Comparison of ENCODE assay signal across 9 mouse cellular contexts in the genomic region with DNA sequence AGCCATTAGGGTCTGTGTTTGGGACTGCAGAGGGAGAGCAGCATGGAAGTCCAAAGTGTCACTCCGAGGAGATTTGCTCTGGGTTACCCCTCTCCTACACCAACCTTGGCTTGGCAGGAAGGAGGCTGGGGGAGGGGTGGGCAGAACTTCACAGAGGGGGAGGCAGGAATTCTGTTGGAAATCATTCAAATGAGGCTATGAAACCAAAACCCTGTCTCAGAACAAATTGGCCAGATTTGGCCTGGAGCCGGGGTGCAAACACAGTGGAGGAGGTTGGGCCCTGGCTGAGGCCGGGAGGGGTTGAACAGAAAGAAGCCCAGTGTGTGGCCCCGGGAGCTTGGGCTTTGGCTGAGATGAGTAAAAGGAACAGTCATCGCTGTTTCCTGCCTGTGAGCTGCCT. TPM values are rescaled to one million over a fixed set of nuclear protein-coding genes. Genes with fewer than 3 reads are reported as not detected.
DNase-seq lines count a peak whose midpoint lies in the region; ATAC-seq lines count a peak whose summit lies in the region.
"Had no signal": no experiment of that assay in that cellular context is flagged by ENCODE, and none has a peak within 500 bp of the region (broad histone marks: within the 10 kb centered on the region; RNA-seq: fewer than 3 reads in every experiment).

No protein-coding gene starts in this region.

- H3K4me3 ChIP-seq in embryonic facial prominence, embryonic 10.5 days = no peak overlapping the region
- H3K4me3 ChIP-seq in heart, embryonic 15.5 days = no peak overlapping the region
- H3K4me3 ChIP-seq: midbrain, embryonic 12.5 days had no signal

- H3K27ac ChIP-seq in embryonic facial prominence, embryonic 10.5 days (replicated peaks) = peak overlapping the region; percentile 55
- peak overlapping the region; percentile 29; the same call in 1 of the 2 replicates for H3K27ac ChIP-seq in heart, embryonic 15.5 days
- H3K27ac ChIP-seq: midbrain, embryonic 12.5 days had no signal

- peaks cover 4% of the 10 kb centered on the region; the same call in 1 of the 2 replicates for H3K27me3 ChIP-seq in embryonic facial prominence, embryonic 10.5 days (replicated peaks; ENCODE audit: low read depth, poor library complexity, severe bottlenecking)
- no peaks in the 10 kb centered on the region for H3K27me3 ChIP-seq in heart, embryonic 15.5 days

- 7% methylated on average over 5 of the region's 5 CpGs for WGBS in embryonic facial prominence, embryonic 10.5 days
- WGBS in heart, embryonic 15.5 days = 19% methylated on average over 5 of the region's 5 CpGs

- 0 out of 2 replicates have a peak, but pooled peaks cover 3% of the 10 kb centered on the region for H3K9me3 ChIP-seq in embryonic facial prominence, embryonic 10.5 days
- H3K9me3 ChIP-seq in heart, embryonic 15.5 days (replicated peaks) = no peaks in the 10 kb centered on the region
- H3K9me3 ChIP-seq: midbrain, embryonic 12.5 days had no signal

- H3K9ac ChIP-seq in heart, embryonic 15.5 days = no peak overlapping the region
- H3K9ac ChIP-seq: midbrain, embryonic 12.5 days had no signal

- no peaks in the 10 kb centered on the region for H3K36me3 ChIP-seq in embryonic facial prominence, embryonic 10.5 days (replicated peaks)
- no peaks in the 10 kb centered on the region for H3K36me3 ChIP-seq in heart, embryonic 15.5 days
- H3K36me3 ChIP-seq: midbrain, embryonic 12.5 days had no signal

- peaks cover 55% of the 10 kb centered on the region for H3K4me1 ChIP-seq in embryonic facial prominence, embryonic 10.5 days
- H3K4me1 ChIP-seq in heart, embryonic 15.5 days (replicated peaks) = peaks cover 30% of the 10 kb centered on the region

- no peak overlapping the region for H3K4me2 ChIP-seq in heart, embryonic 15.5 days
- H3K4me2 ChIP-seq: midbrain, embryonic 12.5 days had no signal

- peak; percentile 47 for DNase-seq in kidney, postnatal 14 days
- DNase-seq in kidney, adult 9 months = no peak
- DNase-seq in embryonic facial prominence, embryonic 10.5 days (ENCODE audit: low spot score) = no peak
- DNase-seq in lung, postnatal 4 days = peak; percentile 68 to 87
- DNase-seq in thymus, adult 18-20 months = no peak
- no peak for DNase-seq in thymus, postnatal 4 days
- DNase-seq in spleen, postnatal 10 days (ENCODE audit: low spot score in 2 of 2) = no peak

- ATAC-seq in heart, embryonic 15.5 days (replicated peaks; ENCODE audit: insufficient number of reproducible peaks, insufficient read depth, low FRiP score, low read depth) = no peak

RNA-seq across cellular contexts. Expression of a gene that starts 34.2 kb away (rescaled TPM):
- polyA plus RNA-seq in embryonic facial prominence, embryonic 10.5 days (2016; fragmentation: Nextera tagmentation; extraction: Ambion mirVana) = 32.0 and 38.6 TPM in 2 replicates
- 12.1 and 15.3 TPM in 2 replicates for polyA plus RNA-seq in heart, embryonic 15.5 days (2015; fragmentation: Nextera tagmentation; extraction: Ambion mirVana)

Comparison
In these comparisons a context has a peak if more than half of its experiments do, and no peak if none do; other contexts are left out.
1. DNase-seq: peak in kidney, postnatal 14 days (single experiment) and lung, postnatal 4 days (2 of 2); none in kidney, adult 9 months (single experiment), embryonic facial prominence, embryonic 10.5 days (single experiment), thymus, adult 18-20 months (0 of 2), thymus, postnatal 4 days (single experiment) and spleen, postnatal 10 days (0 of 2).